In genomic region chr13:52217066-52217465, GRCm38 (mm10) we compare ENCODE assay signal across 13 mouse cellular contexts.
"Had no signal": no experiment of that assay in that cellular context is flagged by ENCODE, and none has a peak within 500 bp of the region (broad histone marks: within the 10 kb centered on the region; RNA-seq: fewer than 3 reads in every experiment).

No protein-coding gene starts in this region.

- ATAC-seq: liver, embryonic 12.5 days had no signal

- H3K27me3 ChIP-seq: limb, embryonic 13.5 days; liver, embryonic 12.5 days; liver, embryonic 15.5 days had no signal

- H3K9me3 ChIP-seq: limb, embryonic 10.5 days; limb, embryonic 13.5 days; liver, embryonic 12.5 days; liver, embryonic 15.5 days had no signal

- H3K4me1 ChIP-seq: limb, embryonic 13.5 days had no signal

- H3K4me3 ChIP-seq: limb, embryonic 10.5 days; limb, embryonic 13.5 days; liver, embryonic 12.5 days; liver, embryonic 15.5 days had no signal

- DNase-seq: kidney, postnatal 14 days; kidney, postnatal 4 days; liver; lung, adult 2 months; lung, postnatal 14 days; lung, postnatal 4 days; midbrain, embryonic 14.5 days; thymus, postnatal 25 days had no signal

- H3K9ac ChIP-seq: limb, embryonic 13.5 days; liver, embryonic 12.5 days; liver, embryonic 15.5 days had no signal

- H3K27ac ChIP-seq: limb, embryonic 10.5 days; limb, embryonic 13.5 days; liver, embryonic 12.5 days; liver, embryonic 15.5 days had no signal

- H3K36me3 ChIP-seq: limb, embryonic 10.5 days; limb, embryonic 13.5 days; liver, embryonic 12.5 days; liver, embryonic 15.5 days had no signal

- H3K4me2 ChIP-seq: limb, embryonic 13.5 days; liver, embryonic 12.5 days; liver, embryonic 15.5 days; midbrain, embryonic 11.5 days had no signal
